Mouse (Mus musculus): Measurements from ENCODE around the gene Akap4. TPM values are rescaled to one million over a fixed set of nuclear protein-coding genes. Genes with fewer than 3 reads are reported as not detected.

Akap4 gene
- polyA plus RNA-seq, 1 experiment: not detected

GRCm38 (mm10) chrX:7114885-7115284, 47.6 kb downstream of the Akap4 start:
- H3K4me3 ChIP-seq (ENCODE audit: insufficient read depth, low read length): no peak overlapping the region
- TF ChIP-seq POLR2A (IDR thresholded peaks at IDR 0.05; ENCODE audit: borderline replicate concordance, low read depth, low read length) (no peak), CTCF (IDR thresholded peaks at IDR 0.05; ENCODE audit: low read depth, low read length) (no peak)
- peaks cover 4% of the 10 kb centered on the region; the same call in 1 of the 2 replicates for H3K4me1 ChIP-seq (ENCODE audit: control insufficient read depth, insufficient read depth, low read length)
- no peak overlapping the region for H3K27ac ChIP-seq (ENCODE audit: insufficient read depth, low read depth, low read length)

GRCm38 (mm10) chrX:7121618-7122280, 54.4 kb downstream of the Akap4 start:
- H3K4me1 ChIP-seq (ENCODE audit: control insufficient read depth, insufficient read depth, low read length): no peaks in the 10 kb centered on the region
- H3K27ac ChIP-seq (ENCODE audit: insufficient read depth, low read depth, low read length): no peak overlapping the region
- TF ChIP-seq POLR2A (IDR thresholded peaks at IDR 0.05; ENCODE audit: borderline replicate concordance, low read depth, low read length) (no peak), CTCF (IDR thresholded peaks at IDR 0.05; ENCODE audit: low read depth, low read length) (no peak)
- no peak overlapping the region for H3K4me3 ChIP-seq (ENCODE audit: insufficient read depth, low read length)

Other genes with a start within 250 kb of the Akap4 start
- gene Ccnb3, start 25.9 kb upstream of the Akap4 start, polyA plus RNA-seq (2012; ENCODE audit: insufficient read depth, insufficient read length, missing spikeins): not detected in 2 replicates

All from bone marrow macrophage, adult 2 months (primary cell).